Mouse (Mus musculus) urinary bladder, adult 18-20 months (tissue): ENCODE data around the gene Trabd2b.

ENCODE experiments used
- DNase-seq, 2 experiments: peaks; one replicate each; pipeline ENCODE4 v3.0.0; 2022; ENCODE audit warnings: low spot score in 2 of 2, mixed read lengths in 2 of 2

Gene Trabd2b

GRCm38 (mm10) chr4:114495688-114496426, 89.3 kb downstream of the Trabd2b start:
- no peak for DNase-seq

GRCm38 (mm10) chr4:114499650-114500049, 93.1 kb downstream of the Trabd2b start:
- DNase-seq: no peak

GRCm38 (mm10) chr4:114500317-114500716, 93.8 kb downstream of the Trabd2b start:
- no peak for DNase-seq

GRCm38 (mm10) chr4:114501048-114501447, 94.5 kb downstream of the Trabd2b start:
- DNase-seq: no peak

DNA sequence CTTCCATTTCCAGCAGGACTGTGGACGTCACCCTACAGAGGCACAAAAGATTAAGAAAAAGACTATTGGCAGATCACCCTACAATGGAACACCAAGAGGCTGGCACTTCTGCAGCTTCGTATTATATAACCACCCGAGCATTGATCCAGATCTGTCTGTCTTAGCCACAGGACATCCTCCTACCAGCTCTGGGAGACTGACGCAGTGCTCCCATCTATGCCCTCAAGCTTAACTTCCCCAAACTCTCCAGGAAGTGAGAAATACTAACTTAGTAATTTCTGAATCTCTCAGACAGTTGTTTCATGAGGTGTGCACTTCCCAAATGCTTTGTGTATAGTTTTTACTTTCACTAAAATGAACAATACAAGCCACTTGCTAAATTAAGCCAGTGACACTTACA, 95.1 kb downstream of the Trabd2b start:
- no peak for DNase-seq

- no peak for DNase-seq
Observed at GRCm38 (mm10) chr4:114504227-114505041, 97.9 kb downstream of the Trabd2b start.

DNA sequence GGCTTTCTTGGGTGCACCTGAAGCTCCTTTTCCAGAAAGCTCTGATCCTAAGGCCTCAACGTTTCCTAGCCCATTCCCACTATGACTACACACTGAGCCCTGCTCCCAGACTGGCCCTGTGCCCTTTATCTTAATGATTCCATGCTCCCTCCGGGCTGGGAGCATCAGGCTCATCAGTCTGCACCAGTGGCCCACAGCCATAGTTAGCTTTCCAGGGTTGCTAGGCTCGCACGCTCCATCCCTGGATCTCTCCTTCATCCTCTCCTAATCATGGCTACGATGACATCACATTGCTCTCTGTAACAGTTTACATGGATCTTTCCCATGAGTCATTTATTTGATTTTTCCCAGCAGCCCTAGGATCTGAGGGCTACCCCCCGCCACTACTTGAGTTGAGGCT, 103.1 kb downstream of the Trabd2b start:
- no peak for DNase-seq

DNA sequence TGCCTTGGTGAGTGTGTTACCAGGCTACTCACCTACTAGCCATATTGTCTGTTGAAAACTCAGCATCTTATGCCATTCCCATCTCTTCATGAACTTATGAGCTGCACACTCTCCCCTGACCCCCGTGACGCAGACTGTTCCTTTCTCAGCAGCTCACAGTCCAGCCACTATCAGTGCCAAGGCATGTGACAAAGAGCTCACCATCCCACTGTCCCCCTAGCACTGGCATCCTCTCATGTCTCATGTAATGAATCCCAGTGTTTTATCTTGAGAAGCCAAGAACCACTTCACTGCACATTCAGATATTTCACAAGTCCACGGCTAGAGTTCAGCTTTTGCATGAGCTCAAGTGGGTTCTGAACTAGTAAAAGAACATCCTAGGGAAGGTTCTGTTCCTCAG, 105.1 kb downstream of the Trabd2b start:
- DNase-seq: no peak

GRCm38 (mm10) chr4:114513149-114513548, 106.6 kb downstream of the Trabd2b start:
- no peak for DNase-seq

GRCm38 (mm10) chr4:114515330-114515771, 108.8 kb downstream of the Trabd2b start:
- DNase-seq: no peak

GRCm38 (mm10) chr4:114516651-114517050, 110.1 kb downstream of the Trabd2b start:
- no peak for DNase-seq

GRCm38 (mm10) chr4:114518061-114518460, 111.5 kb downstream of the Trabd2b start:
- DNase-seq: no peak

DNA sequence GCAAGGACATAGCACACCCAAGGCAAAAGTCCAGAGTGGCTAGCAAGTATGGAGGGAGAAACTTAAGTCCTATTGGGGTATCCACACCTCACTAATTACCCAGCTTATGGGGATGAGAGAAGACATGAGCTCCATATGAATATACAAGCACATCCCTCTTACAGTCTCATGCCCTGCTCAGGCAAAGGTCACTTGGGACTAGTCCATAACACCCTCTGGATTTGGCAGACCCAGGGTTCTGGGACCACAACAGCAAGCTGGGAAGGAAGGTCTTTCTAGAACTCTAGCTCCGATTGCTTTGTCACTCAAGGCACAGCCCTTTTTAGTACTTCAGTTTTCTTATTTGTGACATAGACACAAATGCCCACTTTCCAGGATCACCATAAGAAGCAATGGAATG, 112.0 kb downstream of the Trabd2b start:
- no peak for DNase-seq

GRCm38 (mm10) chr4:114519321-114519720, 112.8 kb downstream of the Trabd2b start:
- no peak for DNase-seq

DNA sequence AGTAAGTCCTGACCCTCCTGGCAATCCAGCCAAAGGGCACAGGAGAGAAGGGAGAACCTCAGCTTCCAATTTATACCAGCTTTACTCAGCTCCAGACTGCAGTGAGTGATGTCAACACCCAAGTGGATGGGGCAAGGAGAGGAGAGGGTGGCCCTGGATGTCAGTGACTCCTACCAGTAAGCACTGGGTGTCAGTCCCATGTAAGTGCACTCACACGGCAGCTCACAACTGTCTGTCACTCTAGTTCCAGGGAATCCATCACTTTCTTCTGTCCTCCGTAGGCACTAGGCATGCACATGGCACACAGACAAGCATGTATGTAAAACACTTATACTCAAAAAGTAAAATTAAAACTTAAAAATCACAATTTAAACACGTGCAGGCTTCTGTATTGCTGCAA, 113.4 kb downstream of the Trabd2b start:
- no peak for DNase-seq

GRCm38 (mm10) chr4:114523335-114524188, 117.0 kb downstream of the Trabd2b start:
- no peak for DNase-seq

DNA sequence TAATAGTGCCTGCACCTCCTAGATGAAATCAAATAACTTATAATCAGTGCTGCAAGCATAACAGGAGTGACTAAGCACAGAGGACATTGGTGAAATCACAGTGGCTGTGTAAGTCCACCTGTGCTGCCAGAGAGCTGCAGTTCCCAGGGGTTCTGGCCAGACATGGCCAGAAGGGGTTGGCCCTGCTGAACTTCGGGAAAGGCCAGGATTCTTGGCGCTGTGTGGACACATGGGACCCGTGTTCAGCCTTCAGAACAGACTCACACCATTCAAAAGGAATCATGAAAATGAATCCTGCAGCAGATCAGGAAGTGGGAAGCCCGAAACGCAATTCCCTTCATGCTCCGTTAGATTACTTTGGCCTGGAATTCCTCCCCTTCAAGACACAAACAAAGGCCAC, 125.1 kb downstream of the Trabd2b start:
- DNase-seq: no peak

DNA sequence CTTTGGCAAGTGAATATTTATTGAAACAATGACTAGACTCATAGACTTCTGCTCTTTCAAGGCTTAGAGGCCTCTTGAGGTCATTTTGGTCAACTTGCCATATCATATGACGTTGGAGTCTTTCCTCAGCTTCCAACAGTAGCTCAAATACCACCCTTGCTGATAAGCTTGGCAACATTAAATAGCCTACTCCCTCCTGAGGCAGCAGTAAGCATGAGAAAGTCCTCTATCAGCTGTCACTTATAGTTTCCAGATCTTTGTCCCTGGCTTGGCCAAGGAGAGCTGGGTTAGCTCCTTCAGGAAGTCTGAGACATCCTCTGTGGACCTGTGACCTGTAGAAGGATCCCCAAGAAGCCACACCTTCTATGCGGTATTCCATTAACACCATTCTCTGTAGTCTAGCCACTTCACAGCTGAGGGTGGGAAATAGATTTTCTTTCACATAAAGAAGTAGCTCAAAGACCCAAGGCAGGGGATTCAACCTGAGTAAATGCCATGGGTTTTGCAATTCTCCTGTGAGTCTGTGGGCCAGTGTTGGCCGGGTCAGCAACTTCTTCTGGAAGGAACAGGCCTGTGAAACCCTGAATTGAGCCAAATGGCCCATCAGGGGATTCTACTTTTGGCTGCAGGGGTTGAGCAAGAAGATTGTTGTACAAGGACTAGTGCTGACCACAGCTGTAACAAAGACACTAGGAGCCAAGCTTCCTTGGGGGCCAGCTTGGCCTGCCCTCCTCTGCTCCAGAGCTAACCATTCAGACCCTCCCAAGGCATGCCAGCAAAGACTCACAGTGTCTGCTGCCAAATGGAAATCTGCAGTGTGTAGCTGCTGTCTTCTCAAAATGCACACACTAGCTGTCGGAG, 127.6 kb downstream of the Trabd2b start:
- peak in 1 of 2 experiments; percentile 59 for DNase-seq

- DNase-seq: no peak
Observed at GRCm38 (mm10) chr4:114537376-114537974, 131.0 kb downstream of the Trabd2b start.

DNA sequence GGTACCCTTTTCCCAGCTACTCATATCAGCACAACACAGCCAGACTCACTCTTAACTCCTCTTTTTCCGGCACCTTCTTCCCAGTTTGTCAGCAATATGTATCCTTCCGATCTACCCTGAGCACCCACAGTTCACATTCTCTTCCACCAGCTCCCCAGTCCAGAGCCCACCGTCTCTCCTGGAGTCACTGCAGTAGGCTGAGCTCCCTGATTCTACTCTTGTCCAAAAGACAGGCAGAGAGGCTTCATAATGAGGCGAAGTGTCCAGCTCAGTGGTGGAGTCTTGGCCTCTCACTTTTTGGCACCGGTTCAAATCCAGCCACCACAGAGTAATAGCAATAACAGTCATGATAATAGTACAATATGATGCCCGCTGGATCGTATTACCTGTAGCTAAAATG, 133.5 kb downstream of the Trabd2b start:
- no peak for DNase-seq

DNA sequence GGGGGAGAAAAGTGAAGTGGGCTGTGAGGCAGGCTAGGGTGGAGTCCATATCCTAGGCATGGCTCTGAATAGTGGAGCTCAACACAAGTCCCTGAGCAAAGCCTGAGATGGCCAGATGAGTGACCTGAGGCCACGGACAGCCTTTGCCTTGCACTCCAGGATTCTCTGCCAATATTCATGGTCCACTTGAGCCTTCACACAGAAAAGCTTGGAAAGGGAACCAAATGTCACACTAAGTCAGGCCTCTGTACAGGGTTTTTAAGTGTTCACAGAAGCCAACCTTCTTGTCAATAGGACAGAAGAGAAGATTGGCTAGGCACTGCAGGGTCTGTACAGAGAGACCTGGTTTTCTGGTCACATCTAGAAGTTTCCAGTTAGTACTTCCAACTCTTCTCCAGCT, 134.7 kb downstream of the Trabd2b start:
- no peak for DNase-seq
